Mouse (Mus musculus) brain, embryonic 14.5 days (tissue): ENCODE data around the gene BC051019. TPM values are rescaled to one million over a fixed set of nuclear protein-coding genes. Genes with fewer than 3 reads are reported as not detected.

ENCODE experiments used
- DNase-seq: peaks from one replicate; pipeline ENCODE4 v3.0.0-alpha.2; 2011; ENCODE audit warnings: low read depth
- CTCF ChIP-seq: fragments of 200-500 bp; IDR thresholded peaks from 2 replicates; pipeline ENCODE4 v1.5.1; 2012; ENCODE audit warnings: inconsistent platforms, mild to moderate bottlenecking, moderate library complexity, borderline replicate concordance; ENCODE audit not compliant: insufficient read depth, insufficient read length; ENCODE audit errors: extremely low read depth
- POLR2A ChIP-seq: fragments of 200-500 bp; IDR thresholded peaks from 2 replicates; pipeline ENCODE4 v1.6.1; 2012; ENCODE audit warnings: mild to moderate bottlenecking, inconsistent platforms, borderline replicate concordance; ENCODE audit not compliant: poor library complexity, insufficient read depth, insufficient read length, severe bottlenecking; ENCODE audit errors: extremely low read depth
- polyA plus RNA-seq: library from polyadenylated mRNA; depleted of rRNA; stranded (reverse); fragments of >200 nt; gene quantifications from 2 replicates; pipeline ENCODE4 v1.2.3, GENCODE M21; 2012

BC051019 gene
- polyA plus RNA-seq, 1 experiment, result 0.26 TPM

- TF ChIP-seq CTCF, result no peak
- TF ChIP-seq POLR2A, result no peak
- no peak for DNase-seq
Observed at GRCm38 (mm10) chr7:109704016-109704377, 19.7 kb downstream of the BC051019 start.

- TF ChIP-seq POLR2A (peak; percentile 57; the same call in 1 of the 2 replicates), CTCF (no peak)
- peak; percentile 97 for DNase-seq
Observed at GRCm38 (mm10) chr7:109703190-109704015, 20.2 kb downstream of the BC051019 start, which contains the start of the genes St5 and Akip1. St5 (minus strand) TSS chr7:109703605. Akip1 (plus strand) TSS chr7:109703690.

- TF ChIP-seq CTCF, result no peak
- TF ChIP-seq POLR2A, result no peak
Observed at GRCm38 (mm10) chr7:109702721-109703120, 20.9 kb downstream of the BC051019 start.

GRCm38 (mm10) chr7:109700213-109700612 is 23.4 kb downstream of the BC051019 start:
- no peak for DNase-seq
- no peak for TF ChIP-seq CTCF
- no peak for TF ChIP-seq POLR2A

More at GRCm38 (mm10) chr7:109702721-109703120, 20.9 kb downstream of the BC051019 start:
- no peak for DNase-seq

- DNase-seq, result no peak
- TF ChIP-seq CTCF (no peak), POLR2A (no peak)
Observed at GRCm38 (mm10) chr7:109695339-109695726, 28.3 kb downstream of the BC051019 start.

GRCm38 (mm10) chr7:109694576-109695338 is 28.9 kb downstream of the BC051019 start:
- TF ChIP-seq CTCF, result no peak
- no peak for TF ChIP-seq POLR2A
- no peak for DNase-seq

GRCm38 (mm10) chr7:109690961-109691360 is 32.7 kb downstream of the BC051019 start:
- DNase-seq, result no peak
- no peak for TF ChIP-seq POLR2A

- peak; percentile 6; the same call in 1 of the 2 replicates for TF ChIP-seq CTCF
- no peak for TF ChIP-seq POLR2A
- no peak for DNase-seq
Observed at GRCm38 (mm10) chr7:109690101-109690500, 33.5 kb downstream of the BC051019 start.

- peak; percentile 59 for DNase-seq
- TF ChIP-seq CTCF (no peak), POLR2A (no peak)
Observed at GRCm38 (mm10) chr7:109686585-109687128, 37.0 kb downstream of the BC051019 start.

- no peak for TF ChIP-seq CTCF
- TF ChIP-seq POLR2A, result no peak
- no peak for DNase-seq
Observed at GRCm38 (mm10) chr7:109680879-109681278, 42.8 kb downstream of the BC051019 start.

GRCm38 (mm10) chr7:109680284-109680683 is 43.4 kb downstream of the BC051019 start:
- DNase-seq, result no peak
- TF ChIP-seq POLR2A (no peak), CTCF (no peak)
